In genomic region chr2:166135711-166136485, GRCm38 (mm10) we compare ENCODE assay signal across 9 mouse cellular contexts. TPM values are rescaled to one million over a fixed set of nuclear protein-coding genes. Genes with fewer than 3 reads are reported as not detected.
DNase-seq lines count a peak whose midpoint lies in the region; ATAC-seq lines count a peak whose summit lies in the region.
"Had no signal": no experiment of that assay in that cellular context is flagged by ENCODE, and none has a peak within 500 bp of the region (broad histone marks: within the 10 kb centered on the region; RNA-seq: fewer than 3 reads in every experiment).

No protein-coding gene starts in this region.

- no peak overlapping the region for H3K27ac ChIP-seq in embryonic facial prominence, embryonic 11.5 days (replicated peaks; ENCODE audit: low read depth, low read length)
- no peak overlapping the region for H3K27ac ChIP-seq in embryonic facial prominence, embryonic 10.5 days (replicated peaks)
- 0 out of 2 replicates have a peak overlapping the region, but pooled peaks have one; percentile 25 for H3K27ac ChIP-seq in kidney, embryonic 15.5 days
- H3K27ac ChIP-seq in kidney, embryonic 16.5 days (ENCODE audit: low read length): no peak overlapping the region
- no peak overlapping the region for H3K27ac ChIP-seq in intestine, embryonic 16.5 days (ENCODE audit: low read length)
- H3K27ac ChIP-seq in neural tube, embryonic 12.5 days: 0 out of 2 replicates have a peak overlapping the region, but pooled peaks have one; percentile 7
- H3K27ac ChIP-seq: kidney, postnatal 0 days had no signal

- H3K27me3 ChIP-seq in embryonic facial prominence, embryonic 11.5 days (ENCODE audit: control insufficient read depth, insufficient read depth, low read length): no peaks in the 10 kb centered on the region
- no peaks in the 10 kb centered on the region for H3K27me3 ChIP-seq in embryonic facial prominence, embryonic 10.5 days (replicated peaks; ENCODE audit: low read depth, poor library complexity, severe bottlenecking)
- no peaks in the 10 kb centered on the region for H3K27me3 ChIP-seq in kidney, embryonic 15.5 days
- H3K27me3 ChIP-seq in kidney, embryonic 16.5 days (ENCODE audit: insufficient read depth, low read length): no peaks in the 10 kb centered on the region
- no peaks in the 10 kb centered on the region for H3K27me3 ChIP-seq in intestine, embryonic 16.5 days (replicated peaks; ENCODE audit: control insufficient read depth, insufficient read depth, low read length)
- no peaks in the 10 kb centered on the region for H3K27me3 ChIP-seq in neural tube, embryonic 12.5 days (replicated peaks)

- no peak overlapping the region for H3K9ac ChIP-seq in embryonic facial prominence, embryonic 11.5 days (replicated peaks; ENCODE audit: low read length)
- no peak overlapping the region for H3K9ac ChIP-seq in kidney, embryonic 15.5 days
- H3K9ac ChIP-seq in kidney, embryonic 16.5 days (replicated peaks; ENCODE audit: low read length): no peak overlapping the region
- H3K9ac ChIP-seq in intestine, embryonic 16.5 days (ENCODE audit: low read depth, low read length): peak overlapping the region; percentile 9; the same call in 1 of the 2 replicates
- H3K9ac ChIP-seq in neural tube, embryonic 12.5 days: 0 out of 2 replicates have a peak overlapping the region, but pooled peaks have one; percentile 17

- 0 out of 2 replicates have a peak, but pooled peaks cover 5% of the 10 kb centered on the region for H3K4me1 ChIP-seq in embryonic facial prominence, embryonic 11.5 days (ENCODE audit: control insufficient read depth, insufficient read depth, low read length)
- H3K4me1 ChIP-seq in embryonic facial prominence, embryonic 10.5 days: peaks cover 42% of the 10 kb centered on the region
- H3K4me1 ChIP-seq in kidney, embryonic 15.5 days: peaks cover 22% of the 10 kb centered on the region
- H3K4me1 ChIP-seq in kidney, embryonic 16.5 days (ENCODE audit: insufficient read depth, low read length): peaks cover 10% of the 10 kb centered on the region
- H3K4me1 ChIP-seq in intestine, embryonic 16.5 days (ENCODE audit: control insufficient read depth, insufficient read depth, low read length): peaks cover 25% of the 10 kb centered on the region
- H3K4me1 ChIP-seq in neural tube, embryonic 12.5 days: peaks cover 17% of the 10 kb centered on the region

- DNase-seq in embryonic facial prominence, embryonic 11.5 days (ENCODE audit: low spot score): no peak
- DNase-seq in embryonic facial prominence, embryonic 10.5 days (ENCODE audit: low spot score): no peak
- DNase-seq in ovary, postnatal 10 days (ENCODE audit: low spot score): no peak

- H3K4me3 ChIP-seq in embryonic facial prominence, embryonic 11.5 days (ENCODE audit: low read depth, low read length): no peak overlapping the region
- no peak overlapping the region for H3K4me3 ChIP-seq in embryonic facial prominence, embryonic 10.5 days
- H3K4me3 ChIP-seq in kidney, embryonic 15.5 days (replicated peaks): no peak overlapping the region
- no peak overlapping the region for H3K4me3 ChIP-seq in kidney, embryonic 16.5 days (ENCODE audit: low read length)
- H3K4me3 ChIP-seq in intestine, embryonic 16.5 days (ENCODE audit: low read length): no peak overlapping the region
- H3K4me3 ChIP-seq in neural tube, embryonic 12.5 days: no peak overlapping the region

- 50% methylated on average over 16 of the region's 16 CpGs for WGBS in embryonic facial prominence, embryonic 11.5 days
- 54% methylated on average over 16 of the region's 16 CpGs for WGBS in embryonic facial prominence, embryonic 10.5 days
- 49% methylated on average over 16 of the region's 16 CpGs for WGBS in kidney, embryonic 15.5 days
- WGBS in kidney, embryonic 16.5 days: 48% methylated on average over 16 of the region's 16 CpGs
- 33% methylated on average over 16 of the region's 16 CpGs for WGBS in intestine, embryonic 16.5 days
- 53% methylated on average over 16 of the region's 16 CpGs for WGBS in neural tube, embryonic 12.5 days

- peaks cover 8% of the 10 kb centered on the region for H3K36me3 ChIP-seq in embryonic facial prominence, embryonic 11.5 days (replicated peaks; ENCODE audit: control insufficient read depth, insufficient read depth, low read depth, low read length)
- peaks cover 76% of the 10 kb centered on the region for H3K36me3 ChIP-seq in embryonic facial prominence, embryonic 10.5 days (replicated peaks)
- peaks cover 20% of the 10 kb centered on the region for H3K36me3 ChIP-seq in kidney, embryonic 15.5 days
- peaks cover 12% of the 10 kb centered on the region for H3K36me3 ChIP-seq in kidney, embryonic 16.5 days (ENCODE audit: insufficient read depth, low read length)
- H3K36me3 ChIP-seq in intestine, embryonic 16.5 days (ENCODE audit: control insufficient read depth, insufficient read depth, low read length): peaks cover 10% of the 10 kb centered on the region; the same call in 1 of the 2 replicates
- H3K36me3 ChIP-seq in neural tube, embryonic 12.5 days: peaks cover 27% of the 10 kb centered on the region

- peak; percentile 10; the same call in 1 of the 2 replicates for ATAC-seq in embryonic facial prominence, embryonic 11.5 days (replicated peaks; ENCODE audit: insufficient number of reproducible peaks, low FRiP score, low TSS enrichment, low read depth)
- ATAC-seq in kidney, embryonic 15.5 days (replicated peaks; ENCODE audit: low FRiP score): no peak
- no peak for ATAC-seq in kidney, embryonic 16.5 days (ENCODE audit: low FRiP score, low TSS enrichment)
- peak; percentile 56; the same call in 1 of the 2 replicates for ATAC-seq in intestine, embryonic 16.5 days
- ATAC-seq in neural tube, embryonic 12.5 days (ENCODE audit: low FRiP score, low read depth): no peak
- no peak for ATAC-seq in erythroid progenitor cell, adult 5-6 weeks (replicated peaks; ENCODE audit: low FRiP score, poor library complexity, severe bottlenecking)

- no peak overlapping the region for H3K4me2 ChIP-seq in embryonic facial prominence, embryonic 11.5 days (ENCODE audit: low read depth, low read length)
- no peak overlapping the region for H3K4me2 ChIP-seq in kidney, embryonic 15.5 days
- no peak overlapping the region for H3K4me2 ChIP-seq in kidney, embryonic 16.5 days (replicated peaks; ENCODE audit: low read depth, low read length)
- H3K4me2 ChIP-seq in intestine, embryonic 16.5 days (ENCODE audit: low read depth, low read length): no peak overlapping the region
- 0 out of 2 replicates have a peak overlapping the region, but pooled peaks have one; percentile 5 for H3K4me2 ChIP-seq in neural tube, embryonic 12.5 days (replicated peaks)

- H3K9me3 ChIP-seq in embryonic facial prominence, embryonic 11.5 days (replicated peaks; ENCODE audit: control insufficient read depth, low read length): no peaks in the 10 kb centered on the region
- no peaks in the 10 kb centered on the region for H3K9me3 ChIP-seq in embryonic facial prominence, embryonic 10.5 days
- no peaks in the 10 kb centered on the region for H3K9me3 ChIP-seq in kidney, embryonic 15.5 days (replicated peaks)
- H3K9me3 ChIP-seq in kidney, embryonic 16.5 days (ENCODE audit: low read length): no peaks in the 10 kb centered on the region
- H3K9me3 ChIP-seq in intestine, embryonic 16.5 days (ENCODE audit: control insufficient read depth, low read length): no peaks in the 10 kb centered on the region
- no peaks in the 10 kb centered on the region for H3K9me3 ChIP-seq in neural tube, embryonic 12.5 days

RNA-seq across cellular contexts. Expression of gene Sulf2, which starts 19.6 kb away (rescaled TPM):
- 166 and 168 TPM in 2 replicates for polyA plus RNA-seq in embryonic facial prominence, embryonic 11.5 days (2014; fragmentation: Nextera tagmentation; extraction: Ambion mirVana)
- 115 and 131 TPM in 2 replicates for polyA plus RNA-seq in embryonic facial prominence, embryonic 10.5 days (2016; fragmentation: Nextera tagmentation; extraction: Ambion mirVana)
- 61.0 and 65.3 TPM in 2 replicates for polyA plus RNA-seq in kidney, embryonic 15.5 days (2015; fragmentation: Nextera tagmentation; extraction: Ambion mirVana)
- 52.7 and 54.8 TPM in 2 replicates for polyA plus RNA-seq in kidney, embryonic 16.5 days (2015; fragmentation: Nextera tagmentation; extraction: Ambion mirVana)
- polyA plus RNA-seq in intestine, embryonic 16.5 days (2015; fragmentation: Nextera tagmentation; extraction: Ambion mirVana): 68.4 and 76.3 TPM in 2 replicates
- 144 and 152 TPM in 2 replicates for polyA plus RNA-seq in neural tube, embryonic 12.5 days (2016; fragmentation: Nextera tagmentation; extraction: Ambion mirVana)
- 3.4 and 6.1 TPM in 2 replicates for total RNA-seq in erythroid progenitor cell, adult 5-6 weeks (2015; ENCODE audit: low replicate concordance)
- total RNA-seq in erythroid progenitor cell, adult 5-6 weeks (2017; ENCODE audit: low replicate concordance): 2.4 and 3.7 TPM in 2 replicates

Comparison
In these comparisons a context has a peak if more than half of its experiments do, and no peak if none do; other contexts are left out.
1. H3K27ac ChIP-seq: peak in kidney, embryonic 15.5 days (single experiment) and neural tube, embryonic 12.5 days (single experiment); none in embryonic facial prominence, embryonic 11.5 days (single experiment), embryonic facial prominence, embryonic 10.5 days (single experiment), kidney, embryonic 16.5 days (single experiment) and intestine, embryonic 16.5 days (single experiment).
2. ATAC-seq: peak in embryonic facial prominence, embryonic 11.5 days (single experiment) and intestine, embryonic 16.5 days (single experiment); none in kidney, embryonic 15.5 days (single experiment), kidney, embryonic 16.5 days (single experiment), neural tube, embryonic 12.5 days (single experiment) and erythroid progenitor cell, adult 5-6 weeks (single experiment).
3. H3K9ac ChIP-seq: peak in intestine, embryonic 16.5 days (single experiment) and neural tube, embryonic 12.5 days (single experiment); none in embryonic facial prominence, embryonic 11.5 days (single experiment), kidney, embryonic 15.5 days (single experiment) and kidney, embryonic 16.5 days (single experiment).